ENCODE assay signal across 15 mouse cellular contexts in genomic region chr15:94089856-94090255, GRCm38 (mm10).
A peak's percentile ranks its signal among the peaks of the same experiment; 100 is the strongest.
DNase-seq lines count a peak whose midpoint lies in the region; ATAC-seq and TF ChIP-seq lines count a peak whose summit lies in the region.
"Had no signal": no experiment of that assay in that cellular context is flagged by ENCODE, and none has a peak within 500 bp of the region (broad histone marks: within the 10 kb centered on the region; RNA-seq: fewer than 3 reads in every experiment).

No protein-coding gene starts in this region.

- H3K27me3 ChIP-seq in neural tube, embryonic 15.5 days (replicated peaks), result no peaks in the 10 kb centered on the region
- H3K27me3 ChIP-seq: embryonic facial prominence, embryonic 13.5 days had no signal

- no peak overlapping the region for H3K27ac ChIP-seq in neural tube, embryonic 15.5 days (replicated peaks)
- H3K27ac ChIP-seq: embryonic facial prominence, embryonic 13.5 days; forebrain, embryonic 10.5 days; hindbrain, embryonic 14.5 days had no signal

- no peak for TF ChIP-seq POLR2A in brain, embryonic 14.5 days (IDR thresholded peaks at IDR 0.05; ENCODE audit: borderline replicate concordance, extremely low read depth, insufficient read depth, insufficient read length, poor library complexity, severe bottlenecking)

- no peak overlapping the region for H3K4me2 ChIP-seq in neural tube, embryonic 15.5 days
- H3K4me2 ChIP-seq: embryonic facial prominence, embryonic 13.5 days; hindbrain, embryonic 14.5 days had no signal

- no peak overlapping the region for H3K9ac ChIP-seq in neural tube, embryonic 15.5 days (replicated peaks)
- H3K9ac ChIP-seq: embryonic facial prominence, embryonic 13.5 days; hindbrain, embryonic 14.5 days had no signal

- H3K9me3 ChIP-seq in neural tube, embryonic 15.5 days (replicated peaks), result no peaks in the 10 kb centered on the region
- H3K9me3 ChIP-seq: embryonic facial prominence, embryonic 13.5 days; forebrain, embryonic 10.5 days had no signal

- ATAC-seq in neural tube, embryonic 15.5 days (ENCODE audit: low FRiP score), result no peak

- H3K4me3 ChIP-seq in neural tube, embryonic 15.5 days (replicated peaks), result no peak overlapping the region
- H3K4me3 ChIP-seq: embryonic facial prominence, embryonic 13.5 days; forebrain, embryonic 10.5 days had no signal

- no peaks in the 10 kb centered on the region for H3K4me1 ChIP-seq in neural tube, embryonic 15.5 days
- H3K4me1 ChIP-seq: embryonic facial prominence, embryonic 13.5 days; forebrain, embryonic 10.5 days had no signal

- TF ChIP-seq CTCF in brain, embryonic 14.5 days (IDR thresholded peaks at IDR 0.05; ENCODE audit: borderline replicate concordance, extremely low read depth, insufficient read depth, insufficient read length), result no peak

- 62% methylated on average over 6 of the region's 6 CpGs for WGBS in neural tube, embryonic 15.5 days

- DNase-seq in adrenal gland, adult 2 months, result peak; percentile 43
- DNase-seq in adrenal gland, adult 18-20 months (ENCODE audit: low spot score in 2 of 2), result no peak
- DNase-seq in neural tube, embryonic 10.5 days (ENCODE audit: extremely low spot score, low spot score), result peak; percentile 14
- peak; percentile 15 for DNase-seq in brain, embryonic 14.5 days (ENCODE audit: low read depth)
- DNase-seq in thymus, postnatal 14 days, result peak; percentile 69
- DNase-seq in kidney, adult 11 months, result no peak
- no peak for DNase-seq in layer of hippocampus, postnatal 36 days
- DNase-seq: cerebellum, postnatal 25 days; heart, adult 11 months; left cerebral cortex, postnatal 4 days had no signal

- no peaks in the 10 kb centered on the region for H3K36me3 ChIP-seq in neural tube, embryonic 15.5 days
- H3K36me3 ChIP-seq: embryonic facial prominence, embryonic 13.5 days; forebrain, embryonic 10.5 days; G1E had no signal

Comparison
In these comparisons a context has a peak if more than half of its experiments do, and no peak if none do; other contexts are left out.
1. DNase-seq: peak in adrenal gland, adult 2 months (single experiment), neural tube, embryonic 10.5 days (single experiment), brain, embryonic 14.5 days (single experiment) and thymus, postnatal 14 days (single experiment); none in adrenal gland, adult 18-20 months (0 of 2), kidney, adult 11 months (single experiment) and layer of hippocampus, postnatal 36 days (0 of 2).